Mouse (Mus musculus) lung, adult 2 months (tissue): ENCODE measurements around the gene Clcc1.

Experiments
- CTCF ChIP-seq: fragments of 200-500 bp; IDR thresholded peaks from 2 replicates; pipeline ENCODE4 v1.5.1; 2011; ENCODE audit warnings: mild to moderate bottlenecking, low read length, control low read depth; ENCODE audit not compliant: insufficient read depth
- POLR2A ChIP-seq: fragments of 200-500 bp; IDR thresholded peaks from 2 replicates; pipeline ENCODE4 v1.6.1; 2011; ENCODE audit warnings: low read depth, mild to moderate bottlenecking, control low read depth, low read length, borderline replicate concordance; ENCODE audit errors: extremely low read depth

DNA sequence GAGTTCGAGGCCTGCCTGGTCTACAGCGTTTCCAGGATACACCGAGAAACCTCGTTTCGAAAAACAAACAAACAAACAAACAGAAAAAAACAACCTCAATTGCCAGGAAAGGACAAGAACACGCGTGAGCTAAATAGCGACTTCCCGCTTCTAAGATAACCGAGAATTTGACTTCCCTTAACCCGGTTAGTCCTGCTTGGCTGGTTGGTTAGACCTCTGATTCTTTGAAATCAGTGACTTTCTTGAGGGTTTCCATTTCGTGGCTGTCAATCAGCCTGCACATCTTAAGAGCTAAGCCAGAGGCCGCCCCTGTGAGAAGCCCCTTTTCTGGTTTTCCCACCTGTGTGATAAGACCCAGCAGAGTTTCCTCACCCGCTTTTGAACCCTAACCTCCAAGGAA is 853 bp downstream of the Clcc1 start:
- no peak for TF ChIP-seq POLR2A
- TF ChIP-seq CTCF = no peak
